Mouse (Mus musculus) kidney, postnatal 25 days (tissue): ENCODE measurements around the gene Sapcd1.

Experiments used
- DNase-seq, 2 experiments: peaks; one replicate each; pipeline ENCODE4 v3.0.0; 2021; ENCODE audit warnings: mixed read lengths in 2 of 2

The Sapcd1 gene

DNA sequence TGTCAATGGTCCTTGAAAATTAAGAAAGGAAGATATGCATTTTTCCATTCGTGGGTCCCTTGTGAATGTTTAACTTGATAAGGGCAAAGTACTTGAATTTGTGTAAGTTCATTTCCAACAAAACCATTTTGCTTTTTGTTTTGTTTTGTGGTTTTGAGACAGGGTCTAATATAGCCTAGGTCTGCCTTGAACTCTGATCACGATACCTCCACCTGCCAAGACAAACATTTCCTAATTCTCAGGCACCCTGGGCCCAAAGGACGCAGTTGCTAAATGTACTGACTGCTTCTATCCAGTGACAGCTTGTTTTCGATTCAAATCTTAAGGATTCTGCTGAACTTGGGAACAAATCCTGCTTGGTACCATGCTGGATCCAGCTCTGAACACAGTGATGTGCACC lies 48.2 kb downstream of the Sapcd1 start:
- no peak for DNase-seq

DNA sequence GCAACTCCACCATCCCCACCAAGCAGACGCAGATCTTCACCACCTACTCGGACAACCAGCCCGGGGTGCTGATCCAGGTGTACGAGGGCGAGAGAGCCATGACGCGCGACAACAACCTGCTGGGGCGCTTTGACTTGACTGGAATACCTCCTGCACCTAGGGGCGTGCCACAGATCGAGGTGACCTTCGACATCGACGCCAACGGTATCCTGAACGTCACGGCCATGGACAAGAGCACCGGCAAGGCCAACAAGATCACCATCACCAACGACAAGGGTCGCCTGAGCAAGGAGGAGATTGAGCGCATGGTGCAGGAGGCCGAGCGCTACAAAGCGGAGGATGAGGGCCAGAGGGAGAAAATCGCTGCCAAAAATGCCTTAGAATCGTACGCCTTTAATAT lies 49.6 kb downstream of the Sapcd1 start:
- no peak for DNase-seq

DNA sequence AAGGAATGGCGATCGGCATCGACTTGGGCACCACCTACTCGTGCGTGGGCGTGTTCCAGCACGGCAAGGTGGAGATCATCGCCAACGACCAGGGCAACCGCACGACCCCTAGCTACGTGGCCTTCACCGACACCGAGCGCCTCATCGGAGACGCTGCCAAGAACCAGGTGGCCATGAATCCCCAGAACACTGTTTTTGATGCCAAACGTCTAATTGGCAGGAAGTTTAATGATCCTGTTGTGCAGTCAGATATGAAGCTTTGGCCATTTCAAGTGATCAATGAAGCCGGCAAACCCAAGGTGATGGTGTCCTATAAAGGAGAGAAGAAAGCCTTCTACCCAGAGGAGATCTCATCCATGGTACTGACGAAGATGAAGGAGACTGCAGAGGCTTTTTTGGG lies 50.8 kb downstream of the Sapcd1 start:
- DNase-seq: no peak
